Comparison of ENCODE assay signal across 32 mouse cellular contexts in the genomic region with DNA sequence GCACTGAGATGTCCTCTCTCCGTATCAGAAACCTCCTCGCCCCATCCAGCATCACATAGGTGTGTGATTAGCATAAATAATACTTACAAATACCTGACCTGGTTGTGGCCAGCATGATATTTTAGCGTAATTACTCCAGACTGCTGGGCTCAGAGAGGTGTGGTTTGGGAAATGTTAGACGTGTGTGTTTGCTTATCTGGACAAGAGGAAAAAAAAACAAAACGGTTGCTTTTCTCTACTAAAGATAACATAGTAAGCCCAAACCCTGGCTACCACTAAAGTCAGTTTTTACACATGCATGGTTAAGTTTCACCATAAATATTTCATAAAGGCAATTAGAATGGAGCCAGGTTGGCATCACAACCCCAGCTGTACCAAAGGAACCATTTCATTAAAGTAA.
"Had no signal": no experiment of that assay in that cellular context is flagged by ENCODE, and none has a peak within 500 bp of the region (broad histone marks: within the 10 kb centered on the region; RNA-seq: fewer than 3 reads in every experiment).

No protein-coding gene starts in this region.

- H3K4me2 ChIP-seq: limb, embryonic 12.5 days; limb, embryonic 13.5 days; limb, embryonic 15.5 days; liver, embryonic 11.5 days; liver, embryonic 12.5 days; liver, embryonic 13.5 days; liver, embryonic 15.5 days; lung, embryonic 14.5 days; lung, embryonic 15.5 days; midbrain, embryonic 11.5 days; midbrain, embryonic 12.5 days; midbrain, embryonic 13.5 days; midbrain, embryonic 15.5 days had no signal

- H3K27me3 ChIP-seq: liver, embryonic 12.5 days; liver, embryonic 13.5 days; liver, embryonic 15.5 days; lung, embryonic 15.5 days; megakaryocyte, embryonic 14.5 days had no signal

- H3K9me3 ChIP-seq: limb, embryonic 10.5 days; limb, embryonic 12.5 days; limb, embryonic 13.5 days; limb, embryonic 15.5 days; liver, embryonic 12.5 days; liver, embryonic 13.5 days; liver, embryonic 15.5 days; lung, embryonic 15.5 days; midbrain, embryonic 10.5 days; midbrain, embryonic 12.5 days; midbrain, embryonic 13.5 days; midbrain, embryonic 15.5 days had no signal

- ATAC-seq: liver, embryonic 12.5 days; liver, postnatal 0 days; lung, postnatal 0 days; midbrain, embryonic 13.5 days; midbrain, embryonic 15.5 days; midbrain, embryonic 16.5 days had no signal

- H3K4me3 ChIP-seq: left cerebral cortex, adult 2 months; limb, embryonic 10.5 days; limb, embryonic 12.5 days; limb, embryonic 13.5 days; limb, embryonic 15.5 days; liver, embryonic 12.5 days; liver, embryonic 13.5 days; liver, embryonic 15.5 days; lung, embryonic 15.5 days; megakaryocyte, embryonic 14.5 days; midbrain, embryonic 10.5 days; midbrain, embryonic 12.5 days; midbrain, embryonic 13.5 days; midbrain, embryonic 15.5 days; myocyte had no signal

- H3K9ac ChIP-seq: limb, embryonic 12.5 days; limb, embryonic 13.5 days; limb, embryonic 15.5 days; liver, embryonic 12.5 days; liver, embryonic 14.5 days; liver, embryonic 15.5 days; liver, postnatal 0 days; lung, embryonic 14.5 days; lung, embryonic 15.5 days; midbrain, embryonic 12.5 days had no signal

- DNase-seq: left cerebral cortex, postnatal 4 days; liver; liver, embryonic 13.5 days; liver, postnatal 0 days; lung, adult 18-20 months; lung, adult 2 months; lung, embryonic 14.5 days; lung, postnatal 10 days; lung, postnatal 14 days; lung, postnatal 36 days; lung, postnatal 4 days; midbrain, embryonic 14.5 days had no signal

- H3K36me3 ChIP-seq: limb, embryonic 10.5 days; limb, embryonic 12.5 days; limb, embryonic 13.5 days; limb, embryonic 15.5 days; liver, embryonic 12.5 days; liver, embryonic 13.5 days; liver, embryonic 15.5 days; lung, embryonic 15.5 days; midbrain, embryonic 10.5 days; midbrain, embryonic 12.5 days; midbrain, embryonic 13.5 days; midbrain, embryonic 15.5 days had no signal

- H3K27ac ChIP-seq: left cerebral cortex, adult 2 months; limb, embryonic 10.5 days; limb, embryonic 12.5 days; limb, embryonic 13.5 days; liver, embryonic 12.5 days; liver, embryonic 13.5 days; liver, embryonic 14.5 days; liver, embryonic 15.5 days; lung, embryonic 15.5 days; macrophage; midbrain, embryonic 12.5 days; midbrain, embryonic 13.5 days; midbrain, embryonic 15.5 days had no signal
